Mouse (Mus musculus): Measurements from ENCODE around the gene Tssk6. TPM values are rescaled to one million over a fixed set of nuclear protein-coding genes. Genes with fewer than 3 reads are reported as not detected.
A peak's percentile ranks its signal among the peaks of the same experiment; 100 is the strongest.

The Tssk6 gene
- total RNA-seq, 2 experiments from 2014 or later, result not detected

DNA sequence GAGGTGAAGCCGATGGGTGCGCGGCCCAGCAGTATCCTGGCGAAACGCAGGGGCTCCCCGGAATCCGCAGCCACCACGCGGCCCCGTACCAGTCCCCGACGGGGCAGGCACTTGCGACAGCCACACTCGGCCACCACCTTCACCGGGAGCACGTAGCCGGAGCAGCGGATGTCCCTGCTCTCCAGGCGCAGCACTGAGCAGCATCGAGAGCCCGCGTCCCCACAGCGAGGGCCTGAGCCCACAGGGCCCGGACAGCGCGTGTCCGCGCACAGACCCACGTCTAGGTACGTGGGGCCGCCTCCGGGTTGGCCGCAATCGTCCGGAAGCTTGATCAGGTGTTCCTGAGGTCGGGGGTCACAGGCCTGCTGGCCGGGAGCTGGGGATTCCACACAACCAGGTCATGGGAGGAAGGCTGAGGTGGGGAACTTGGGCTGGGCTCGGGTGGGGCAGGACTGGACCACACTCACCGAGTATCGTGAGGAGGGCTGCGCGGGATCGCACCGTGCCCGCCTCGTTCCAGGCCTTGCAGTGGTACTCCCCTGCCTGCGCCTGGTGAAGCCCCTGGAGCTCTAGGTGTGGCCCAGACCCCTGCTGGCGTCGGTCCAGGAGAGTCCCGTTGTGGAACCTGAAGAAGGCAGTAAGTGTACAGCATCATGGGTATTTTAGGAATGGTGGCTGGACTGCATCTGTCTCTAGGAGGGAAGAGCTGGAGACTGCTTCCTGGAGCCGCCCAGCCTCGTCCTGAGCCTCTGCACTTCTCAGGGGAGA is 19.0 kb upstream of the Tssk6 start:
- intact Hi-C loops (cut with DNase I), result no loop called here
- no peak for DNase-seq

DNA sequence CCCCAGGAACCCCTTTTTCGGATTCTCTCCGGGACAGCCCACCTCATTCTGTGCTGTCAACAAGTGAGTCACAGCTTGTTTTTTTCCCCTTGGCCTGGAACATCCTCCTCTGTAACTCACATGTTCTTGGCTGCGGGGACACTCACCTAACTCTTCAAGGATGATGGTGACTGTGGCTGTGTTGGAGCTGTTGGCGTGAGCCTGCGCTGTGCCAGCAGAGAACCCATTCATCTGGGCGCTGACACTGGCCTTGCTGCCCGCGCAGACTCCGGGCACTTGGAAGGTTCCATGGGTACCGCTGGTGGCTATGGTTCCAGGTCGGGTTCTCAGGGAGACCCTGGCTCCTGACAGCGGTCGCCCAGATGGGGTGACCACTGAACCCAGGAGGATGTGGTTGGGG is 17.8 kb upstream of the Tssk6 start:
- no peak for DNase-seq
- intact Hi-C loops (cut with DNase I), result no loop called here

DNA sequence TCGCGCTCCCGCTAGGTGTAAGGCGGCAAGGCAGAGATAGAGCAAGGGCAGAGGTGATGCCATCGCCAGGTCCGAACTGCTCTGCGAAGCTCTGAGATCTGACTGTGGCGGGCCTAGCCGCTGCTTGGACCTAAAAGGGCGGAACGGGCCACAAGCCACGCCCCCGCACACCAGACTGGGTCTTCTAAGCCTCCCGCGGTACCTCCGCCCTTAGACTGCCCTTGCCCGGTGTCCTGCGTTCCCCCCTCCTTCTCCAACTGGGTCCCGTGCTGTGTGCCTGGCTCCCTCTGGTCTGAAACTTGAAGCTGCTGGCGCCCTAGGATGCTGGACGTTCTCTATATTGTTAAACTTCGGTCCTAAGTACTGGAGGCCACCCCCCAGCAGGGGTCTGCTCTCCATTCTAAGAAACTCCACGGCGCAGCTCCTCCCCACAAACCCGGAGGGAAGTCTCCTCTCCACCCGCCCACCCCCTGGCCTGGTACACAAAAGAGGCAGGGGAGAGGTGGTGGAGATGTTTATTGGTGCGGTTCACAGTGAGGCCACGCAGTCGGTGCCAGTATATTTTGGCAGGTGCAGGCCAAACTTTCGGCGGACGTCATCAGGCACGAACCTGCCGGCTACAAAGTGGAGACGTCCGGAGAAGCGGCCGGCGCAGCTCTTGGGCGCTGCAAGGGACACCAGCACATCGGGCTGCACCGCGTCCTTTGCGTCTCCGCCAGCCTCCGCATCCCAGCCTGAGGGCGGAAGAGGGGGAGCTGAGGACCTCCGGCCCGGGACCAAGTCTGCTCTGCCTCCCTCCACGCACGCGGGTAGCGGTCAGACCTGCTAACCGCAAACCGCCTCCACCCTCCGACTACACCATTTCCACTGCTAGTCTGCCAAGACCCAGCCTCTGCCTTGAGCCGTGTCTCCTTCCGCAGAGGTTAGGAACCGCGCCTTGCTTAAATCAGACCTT is 14.4 kb upstream of the Tssk6 start, which contains the start of gene Cilp2:
Gene Cilp2, minus strand, starts transcription at position 399 of the 955 bp plus-strand sequence.
- intact Hi-C loops (cut with DNase I), result no loop called here

DNA sequence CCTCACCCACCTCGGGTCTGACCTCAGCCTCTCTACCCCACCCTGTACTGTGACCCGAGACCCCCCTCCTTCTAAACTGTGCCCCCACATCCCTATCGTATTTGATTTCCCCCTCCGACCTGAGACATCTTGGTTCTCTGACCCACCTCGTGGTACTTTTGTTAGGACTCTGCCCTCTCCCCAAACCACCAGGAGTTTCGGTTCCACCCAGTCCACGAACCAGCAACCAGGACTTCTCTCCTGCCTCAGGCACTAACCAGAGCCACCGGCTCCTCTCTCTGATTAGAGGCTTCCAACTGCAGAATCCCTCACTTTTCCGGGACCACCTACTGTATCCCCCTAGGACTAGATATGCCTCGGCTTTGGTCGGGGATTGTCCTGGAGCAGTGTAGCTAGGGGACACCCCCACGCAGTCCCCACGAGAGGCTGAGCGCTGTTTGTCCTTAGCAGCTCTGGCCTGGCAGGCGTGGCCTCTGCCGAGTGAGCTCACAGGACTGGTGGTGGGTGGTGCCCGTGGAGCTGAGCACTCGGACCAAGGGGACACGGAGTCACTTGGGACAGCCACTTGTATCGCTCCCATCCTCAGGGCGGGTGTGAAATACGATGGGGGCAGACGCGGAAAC is 13.6 kb upstream of the Tssk6 start:
- intact Hi-C loops (cut with DNase I), result no loop called here
- no peak for DNase-seq

More for the DNA sequence above, 14.4 kb upstream of the Tssk6 start, which contains the start of gene Cilp2:
- DNase-seq, result peak in 1 of 2 experiments; percentile 41

DNA sequence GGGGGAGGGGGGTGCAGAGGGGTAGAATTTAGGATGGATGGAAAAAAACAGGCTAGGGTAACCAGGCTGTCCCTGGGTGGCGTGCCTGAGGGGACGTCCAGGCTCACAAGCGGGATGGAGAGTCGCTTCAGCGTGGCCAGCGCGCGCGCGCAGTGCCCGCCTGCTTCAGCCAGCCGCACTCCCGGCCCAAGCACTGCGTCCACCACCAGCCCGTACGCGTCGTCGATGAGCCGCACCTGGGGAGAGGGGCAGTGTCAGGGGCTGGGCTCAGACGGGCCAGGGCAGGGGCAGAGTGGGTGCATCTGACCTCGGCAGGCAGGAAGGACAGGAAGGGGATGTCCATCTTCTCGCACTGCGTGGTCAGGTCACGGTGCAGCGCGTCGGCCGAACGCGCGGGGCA is 13.1 kb upstream of the Tssk6 start:
- no peak for DNase-seq

DNA sequence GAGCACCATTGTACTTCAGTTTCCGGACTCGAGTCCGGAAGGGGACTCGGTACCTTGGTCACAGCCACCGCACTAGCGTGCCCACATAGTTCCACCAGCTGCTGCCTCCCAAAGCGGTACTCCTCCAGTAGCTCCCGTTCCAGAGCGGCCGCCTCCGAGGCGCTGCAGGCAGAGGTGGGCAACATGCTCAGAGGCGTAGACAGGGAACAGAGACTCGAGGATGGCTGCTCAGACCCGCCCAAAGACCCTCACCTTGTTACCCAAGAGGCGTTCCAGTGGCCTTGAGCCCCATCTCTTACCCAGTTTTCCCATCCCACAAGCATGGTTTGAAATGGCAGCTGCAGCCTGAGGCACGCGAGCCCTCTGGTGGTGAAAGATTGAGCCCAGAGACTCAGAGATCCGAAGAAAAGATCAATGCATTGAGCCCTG is 11.2 kb upstream of the Tssk6 start:
- no peak for DNase-seq
- intact Hi-C loops (cut with DNase I), result no loop called here

More for the DNA sequence above, 13.1 kb upstream of the Tssk6 start:
- intact Hi-C loops (cut with DNase I), result no loop called here

DNA sequence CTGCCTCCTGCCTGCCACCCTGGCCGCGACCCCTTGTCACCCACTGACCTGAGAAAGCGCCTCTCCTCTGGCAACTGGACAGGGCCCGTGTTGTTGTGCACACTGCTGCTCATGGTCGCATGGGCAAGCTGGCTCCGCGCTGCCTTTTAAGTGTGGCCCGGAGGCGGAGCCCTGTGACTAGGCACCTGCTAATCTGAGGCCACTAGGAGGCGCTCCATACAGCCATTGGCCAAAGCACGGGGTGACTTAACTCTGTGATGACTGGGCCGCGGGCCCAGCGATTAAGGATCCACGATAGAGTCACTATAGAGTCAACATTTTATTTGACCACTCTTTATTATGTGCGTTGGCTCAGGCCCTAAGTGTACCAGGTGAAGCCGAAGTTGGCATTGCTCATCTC is 8.1 kb upstream of the Tssk6 start:
- DNase-seq, result no peak
- intact Hi-C loops (cut with DNase I), result no loop called here

DNA sequence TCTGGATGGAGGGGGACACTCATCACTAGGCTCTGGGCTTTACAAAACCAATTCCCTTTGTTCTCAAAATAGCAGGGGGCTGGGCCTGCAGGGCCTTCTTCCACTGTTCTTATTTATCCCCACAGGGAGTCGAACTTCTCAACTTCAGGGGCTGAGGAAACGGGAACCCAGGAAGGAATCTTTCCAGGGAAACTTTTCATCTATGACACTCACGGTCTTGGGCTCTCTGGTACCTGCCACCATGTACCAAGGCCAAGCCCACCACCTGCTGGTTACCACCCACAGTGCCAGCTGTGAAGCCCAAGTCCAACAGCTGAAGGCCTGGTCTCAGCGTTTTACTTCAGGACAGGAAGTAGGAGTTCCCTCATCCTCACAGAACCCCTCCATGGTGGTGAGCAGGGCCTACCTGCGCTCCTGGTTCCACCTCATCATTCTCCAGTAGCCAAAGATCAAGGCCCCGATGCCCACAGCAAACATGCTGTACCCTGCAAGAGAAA is 7.1 kb upstream of the Tssk6 start:
- DNase-seq, result no peak
- intact Hi-C loops (cut with DNase I), result no loop called here

DNA sequence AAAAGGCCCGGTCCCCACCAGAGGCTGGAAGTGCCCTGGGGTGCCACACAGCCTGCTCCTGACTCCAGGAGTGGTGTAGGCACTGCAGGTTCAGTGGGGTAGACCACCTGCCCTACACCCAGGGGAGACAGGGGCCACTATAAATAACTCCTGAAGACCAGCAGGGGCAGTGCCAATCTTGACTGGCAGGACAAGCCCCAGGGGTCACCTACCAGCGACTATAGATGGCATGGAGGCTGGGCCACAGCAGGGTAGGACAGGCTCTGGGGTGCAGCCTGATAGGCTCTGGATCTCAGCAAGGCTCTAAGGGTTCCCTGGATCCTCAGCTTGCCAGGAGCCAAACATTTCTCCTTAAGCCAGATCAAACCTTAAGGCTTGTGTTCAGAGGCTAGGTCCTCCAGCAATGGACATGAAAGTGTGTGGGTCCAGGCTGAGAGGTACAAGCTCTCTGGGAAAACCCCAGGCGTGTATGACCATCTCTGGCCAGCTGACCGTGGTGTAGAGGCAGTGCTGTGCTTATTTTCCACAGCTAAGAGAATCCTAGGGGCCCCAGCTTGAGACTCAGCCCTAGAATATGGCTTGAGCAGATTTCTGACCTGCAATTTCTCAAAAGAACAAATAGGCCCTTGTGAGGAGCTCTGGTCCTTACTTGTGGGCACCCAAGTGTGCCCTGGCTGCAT is 6.1 kb upstream of the Tssk6 start:
- intact Hi-C loops (cut with DNase I), result no loop called here
- DNase-seq, result no peak

DNA sequence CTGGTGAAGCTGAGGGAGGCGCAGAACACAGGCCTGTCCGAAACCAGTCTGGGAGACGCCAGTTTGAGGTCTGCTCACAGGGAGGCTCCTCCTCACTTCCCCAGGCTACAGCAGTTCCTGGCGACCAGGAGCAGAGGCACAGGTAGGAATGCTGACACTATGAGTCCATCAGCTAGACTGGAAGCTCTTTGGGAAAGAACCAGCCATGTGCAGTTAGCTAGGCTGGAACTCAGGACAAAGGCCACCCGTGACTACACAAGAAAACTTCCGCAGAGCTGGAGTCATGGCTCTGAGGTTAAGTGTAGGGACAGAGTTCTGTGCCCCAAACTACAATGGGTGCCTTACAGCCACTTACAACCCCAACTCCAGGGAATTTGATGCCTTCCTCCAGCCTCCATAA is 4.1 kb upstream of the Tssk6 start:
- intact Hi-C loops (cut with DNase I), result no loop called here
- no peak for DNase-seq

DNA sequence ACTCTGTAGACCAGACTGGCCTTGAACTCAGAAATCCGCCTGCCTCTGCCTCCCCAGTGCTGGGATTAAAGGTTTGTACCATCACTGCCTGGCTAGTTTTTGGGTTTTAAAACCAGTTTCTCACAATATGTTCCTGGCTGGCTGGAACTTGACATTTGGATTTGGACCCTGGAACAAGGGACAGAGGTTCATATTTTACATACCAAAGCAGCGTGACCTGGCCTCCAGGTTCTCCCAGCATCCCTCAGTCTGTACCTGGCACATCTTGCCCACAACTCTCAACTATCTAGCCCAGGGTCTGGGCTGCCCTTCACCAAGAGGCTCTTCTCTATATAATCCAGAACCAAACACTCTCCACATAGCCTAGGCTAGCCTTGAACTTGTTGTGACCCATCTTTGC is 2.1 kb upstream of the Tssk6 start:
- DNase-seq, result no peak
- intact Hi-C loops (cut with DNase I), result no loop called here

DNA sequence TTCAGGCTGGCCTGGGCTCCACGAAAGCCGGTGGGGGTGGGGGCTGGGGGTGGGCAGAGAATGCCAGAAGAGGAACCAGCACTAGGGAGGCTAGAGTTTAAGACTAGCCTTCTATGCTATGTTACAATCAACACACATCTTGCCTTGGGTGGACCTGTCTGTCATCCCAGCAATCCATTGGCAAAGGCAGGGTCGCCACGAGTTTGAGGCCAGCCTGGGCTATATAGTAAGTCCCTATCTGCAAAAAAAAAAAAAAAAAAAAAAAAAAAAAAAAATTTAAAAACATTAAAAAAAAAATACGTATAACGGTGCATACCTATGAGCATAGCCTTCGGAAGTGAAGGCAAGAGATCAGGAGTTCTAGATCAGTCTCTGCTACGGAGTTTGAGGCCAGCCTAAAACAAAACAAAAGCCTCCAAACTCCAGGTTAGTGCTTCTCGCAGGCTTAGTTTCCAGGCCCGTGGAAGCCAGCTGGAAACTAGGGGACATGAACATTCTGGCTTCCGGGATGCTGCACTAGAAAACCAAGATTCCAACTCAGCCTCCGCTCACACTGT is 1.0 kb upstream of the Tssk6 start:
- no peak for DNase-seq
- intact Hi-C loops (cut with DNase I), result no loop called here

DNA sequence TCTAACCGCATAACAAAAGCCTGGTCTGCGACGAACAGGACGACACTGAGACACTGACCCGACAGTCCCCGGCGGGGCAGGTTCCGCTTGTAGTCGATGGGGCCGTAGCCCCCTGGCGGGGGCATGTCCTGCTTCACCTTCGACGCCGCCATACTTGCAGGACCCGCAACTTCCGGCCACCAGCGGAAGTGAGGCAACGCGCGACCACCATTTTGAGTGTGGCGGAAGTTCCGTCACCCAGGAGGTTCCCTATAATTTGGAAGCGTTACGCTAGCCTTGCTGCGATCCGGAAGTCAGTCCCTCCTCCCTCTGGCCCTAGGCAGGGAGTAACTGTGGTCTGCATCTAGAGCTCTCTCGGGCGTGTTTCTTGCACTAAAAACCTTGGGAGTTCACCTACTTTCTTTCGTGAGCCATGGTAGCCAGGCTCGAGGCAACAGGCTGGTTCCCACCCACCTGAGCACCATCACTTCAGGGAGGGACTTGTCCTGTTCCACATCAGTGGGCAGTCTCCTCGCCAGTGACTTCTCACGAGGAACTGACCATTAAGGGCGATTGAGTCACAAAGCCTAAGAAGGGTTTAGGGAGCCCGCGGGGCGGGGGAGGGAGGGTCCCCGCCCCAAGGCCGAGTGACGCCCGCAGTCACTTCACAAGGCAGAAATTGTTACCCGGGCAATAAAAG is 361 bp upstream of the Tssk6 start:
- intact Hi-C loops (cut with DNase I), result no loop called here

DNA sequence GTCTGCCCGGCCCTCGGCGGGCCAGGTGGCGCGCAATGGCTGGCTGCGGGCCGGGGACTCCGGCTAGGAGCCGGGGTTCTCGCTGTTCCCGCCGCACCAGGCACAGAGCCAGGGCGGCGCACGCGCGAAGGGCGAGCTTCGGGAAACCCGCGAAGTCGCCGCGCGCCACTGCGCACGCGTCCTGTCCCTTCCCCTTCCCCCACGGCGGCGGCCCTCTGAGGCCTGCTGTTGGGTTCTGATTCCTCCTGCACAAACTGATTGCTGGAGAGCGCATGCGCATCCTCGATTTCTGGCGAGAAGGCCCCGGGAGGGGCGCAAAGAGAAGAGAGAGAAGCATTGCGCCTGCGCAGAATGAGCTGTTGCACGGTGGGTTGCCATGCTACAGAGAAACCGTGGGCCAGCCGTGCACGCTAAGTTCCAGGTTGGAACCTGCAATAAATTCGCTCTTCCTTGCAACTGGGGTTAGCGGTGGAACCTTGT is 1.1 kb downstream of the Tssk6 start:
- intact Hi-C loops (cut with DNase I), result no loop called here
- DNase-seq, result peak; percentile 98

More for the DNA sequence above, 361 bp upstream of the Tssk6 start:
- DNase-seq, result peak; percentile 95 to 99

DNA sequence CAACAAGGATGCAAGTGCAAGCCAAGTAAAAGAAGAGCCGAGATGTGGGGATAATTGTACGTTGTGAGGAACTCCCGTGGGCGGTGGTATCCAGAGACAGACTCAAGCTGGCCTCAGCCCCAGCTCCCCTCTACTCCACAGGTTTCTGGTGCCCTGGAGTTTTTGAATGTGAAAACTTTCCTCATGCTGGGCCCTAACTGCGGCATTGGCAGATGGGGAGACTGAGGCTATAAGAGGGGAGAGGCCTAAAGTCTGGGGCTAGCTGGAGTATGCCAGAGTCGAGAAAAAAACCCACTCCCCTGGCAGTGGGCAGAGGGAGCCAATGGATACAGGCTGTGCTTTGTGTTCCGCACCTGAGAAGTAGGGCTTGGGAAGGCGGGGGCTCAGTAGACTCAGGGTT is 2.1 kb downstream of the Tssk6 start:
- DNase-seq, result no peak
- intact Hi-C loops (cut with DNase I), result no loop called here

DNA sequence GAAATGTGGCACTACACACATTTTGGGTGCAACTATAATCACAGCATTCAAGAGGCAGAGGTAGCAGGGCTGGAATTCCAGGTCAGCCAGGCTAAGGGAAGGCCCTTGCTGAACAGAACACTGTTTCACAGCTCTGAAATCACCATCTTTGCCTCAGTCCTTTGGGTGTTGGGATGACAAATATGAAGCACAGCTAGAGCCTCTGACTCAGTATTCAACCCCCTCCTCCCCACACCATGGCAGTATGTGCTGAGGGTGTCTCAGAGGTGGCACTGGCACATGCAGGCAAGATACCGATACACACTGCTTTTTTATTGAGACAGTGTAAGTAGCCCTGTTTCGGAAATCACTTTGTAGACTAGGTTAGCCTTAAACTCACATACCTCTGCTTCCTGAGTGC is 4.3 kb downstream of the Tssk6 start:
- intact Hi-C loops (cut with DNase I), result no loop called here
- no peak for DNase-seq

DNA sequence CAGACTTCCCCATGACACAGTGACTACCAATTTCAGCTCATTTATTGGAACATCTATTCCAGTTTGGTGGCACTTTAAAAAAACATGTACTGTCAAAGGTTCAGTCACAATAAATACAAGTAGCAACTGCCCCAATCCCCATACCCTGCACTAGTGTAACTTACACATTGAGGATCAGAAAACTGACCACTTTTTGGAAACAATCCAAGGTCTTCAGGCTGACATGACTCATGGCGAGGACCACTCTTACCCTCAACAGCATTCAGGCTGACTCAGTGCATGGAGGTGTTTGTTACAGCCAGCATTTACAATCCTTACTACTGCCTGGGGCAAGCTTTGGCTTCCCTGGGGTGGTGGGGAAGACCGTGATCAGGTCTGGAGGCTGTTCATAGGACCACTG is 5.1 kb downstream of the Tssk6 start:
- intact Hi-C loops (cut with DNase I), result no loop called here
- DNase-seq, result no peak

DNA sequence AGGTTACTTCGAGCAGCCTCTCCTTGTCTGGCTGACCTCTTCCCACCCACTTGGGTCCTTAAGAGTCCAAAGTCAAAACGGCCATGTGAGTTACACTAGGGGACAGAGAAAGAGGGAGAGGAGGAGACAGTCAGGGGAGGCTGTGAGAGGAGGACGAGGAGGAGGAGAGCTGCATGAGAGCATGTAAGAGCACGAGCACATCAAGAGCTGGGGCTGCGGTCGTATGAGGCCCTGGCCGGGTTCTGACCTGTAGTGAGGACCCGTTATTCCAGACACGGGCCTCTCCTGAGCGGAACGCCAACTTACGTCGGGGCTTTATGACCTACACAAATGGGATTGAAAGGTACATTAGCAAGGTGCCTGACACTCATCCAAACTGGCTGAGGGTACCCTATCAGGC is 9.9 kb downstream of the Tssk6 start:
- no peak for DNase-seq
- intact Hi-C loops (cut with DNase I), result no loop called here

DNA sequence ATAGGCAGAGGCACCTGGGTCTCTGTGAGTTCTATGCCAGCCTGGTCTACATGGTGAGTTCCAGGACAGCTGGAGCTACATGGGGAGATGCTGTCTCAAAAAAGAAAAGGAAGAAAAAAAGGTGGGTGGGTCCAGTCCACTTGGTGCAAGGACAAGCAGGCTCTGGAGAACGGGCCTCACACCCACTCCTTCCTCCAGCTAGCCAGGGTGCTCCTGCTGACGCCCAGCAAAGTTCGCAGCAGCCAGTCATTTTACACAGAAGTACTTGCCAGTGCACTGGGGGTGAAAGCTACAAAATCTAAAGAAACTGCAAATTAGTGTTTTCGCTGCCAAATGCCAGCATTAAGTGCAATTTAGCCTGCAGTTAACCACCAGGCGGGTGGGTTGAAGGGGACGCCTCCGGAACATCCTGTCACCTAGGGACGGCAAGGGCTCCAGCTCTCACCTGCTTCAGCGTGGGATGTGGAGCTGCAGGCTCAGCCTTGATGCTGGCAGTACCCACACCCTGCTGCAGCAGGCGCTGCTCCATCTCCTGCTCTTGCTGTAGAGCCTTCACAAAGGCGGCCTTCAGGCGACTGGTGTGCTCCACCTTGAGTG is 10.6 kb downstream of the Tssk6 start:
- DNase-seq, result no peak
- intact Hi-C loops (cut with DNase I), result no loop called here
